Mouse (Mus musculus) testis, postnatal 10 days (tissue): ENCODE data around the gene Alox12e.

Source experiments
- DNase-seq: peaks from one replicate; pipeline ENCODE4 v3.0.0; 2021; ENCODE audit warnings: low spot score

The Alox12e gene

DNA sequence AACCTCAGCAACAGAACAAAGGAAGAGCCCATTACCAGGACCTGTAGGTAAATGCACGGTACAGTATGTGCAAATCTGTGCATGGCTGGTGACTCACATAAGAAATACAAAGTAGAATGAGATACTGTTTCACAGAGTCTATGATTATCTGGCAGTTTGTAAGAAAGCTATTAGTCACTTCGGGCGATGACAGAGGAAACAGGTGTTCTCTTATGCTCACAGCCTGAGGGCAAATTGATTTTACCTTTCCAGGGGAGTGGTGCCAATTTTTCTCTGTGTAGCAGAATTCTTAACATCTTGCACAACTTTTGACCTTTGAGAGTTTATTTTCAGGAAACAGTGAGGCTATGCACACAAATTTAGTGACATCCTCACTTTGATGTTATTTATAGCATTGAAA lies 37.7 kb downstream of the Alox12e start:
- no peak for DNase-seq

DNA sequence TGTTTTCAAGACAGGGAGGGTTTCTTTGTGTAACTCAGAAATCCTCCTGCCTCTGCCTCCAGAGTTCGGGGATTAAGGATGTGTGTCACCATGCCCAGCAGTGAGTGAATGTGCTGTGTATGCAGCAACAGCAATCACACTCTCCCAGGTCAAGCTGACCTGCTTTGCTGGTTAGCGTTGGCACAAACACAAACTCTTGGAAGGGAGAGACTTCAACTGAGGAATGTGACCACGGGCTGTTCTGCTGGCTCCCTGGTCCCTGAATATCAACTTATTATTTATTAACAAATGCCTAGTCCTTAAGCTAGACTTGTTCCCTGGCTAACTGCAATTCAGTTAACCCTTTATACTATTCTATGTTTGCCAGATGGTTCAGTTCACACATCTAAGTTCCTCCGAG lies 38.8 kb downstream of the Alox12e start:
- DNase-seq: no peak

DNA sequence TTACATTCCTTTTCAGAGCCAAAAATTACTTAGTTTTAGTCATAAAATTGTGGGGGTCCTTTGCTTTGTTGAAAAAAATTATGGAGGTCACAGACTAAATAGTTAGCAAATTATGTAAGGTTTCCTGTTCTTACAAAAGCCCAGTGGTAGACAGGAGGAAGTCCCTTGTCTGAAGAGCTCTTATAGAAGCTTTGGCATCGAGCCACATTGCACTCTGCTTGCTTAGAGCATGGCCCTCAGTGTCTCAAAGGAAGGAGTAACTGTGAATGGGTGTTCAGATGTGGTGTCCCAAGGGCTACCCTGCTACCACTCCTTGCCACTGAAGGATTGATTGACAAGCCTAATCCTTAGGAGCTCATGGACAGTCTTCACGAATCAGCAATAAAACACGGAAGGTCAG lies 42.0 kb downstream of the Alox12e start:
- DNase-seq: no peak

DNA sequence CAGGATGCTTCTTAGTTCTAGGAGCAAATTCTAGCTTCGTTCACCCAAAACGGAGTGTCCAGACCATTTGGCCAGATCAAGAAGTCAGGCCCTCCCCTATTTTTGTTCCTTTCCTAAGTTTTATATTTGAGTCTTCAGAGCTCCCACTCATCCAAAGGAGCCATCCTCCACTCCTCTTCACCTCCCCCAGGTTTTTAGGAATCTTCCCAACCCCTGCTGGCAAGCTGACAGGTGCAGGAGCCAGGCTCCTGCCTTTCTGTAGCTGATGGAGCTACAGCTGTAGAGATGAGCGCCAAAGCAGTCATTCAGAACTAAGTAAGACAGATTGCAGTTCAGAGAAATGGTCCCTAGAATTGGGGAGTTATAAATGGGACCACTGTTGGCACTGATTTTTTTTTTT lies 43.5 kb downstream of the Alox12e start:
- DNase-seq: no peak

DNA sequence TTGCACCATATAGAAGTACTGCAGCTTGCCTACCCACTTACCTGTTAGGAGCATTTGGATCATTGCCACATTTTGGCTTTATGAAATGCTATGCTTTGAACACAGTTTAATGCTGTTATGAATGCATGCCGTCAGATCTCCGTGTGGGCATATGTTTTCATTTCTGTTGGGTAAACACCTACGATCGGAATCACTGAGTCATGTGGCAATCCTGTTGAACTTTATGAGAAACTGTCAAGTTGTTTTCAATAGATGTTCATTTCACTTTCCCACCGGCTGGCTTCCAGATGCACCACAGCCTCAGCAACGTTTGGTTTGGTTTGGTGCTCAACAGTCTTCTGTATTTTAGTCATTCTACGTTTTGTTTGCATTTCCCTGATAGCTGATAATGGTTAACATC lies 50.8 kb downstream of the Alox12e start:
- DNase-seq: no peak

DNA sequence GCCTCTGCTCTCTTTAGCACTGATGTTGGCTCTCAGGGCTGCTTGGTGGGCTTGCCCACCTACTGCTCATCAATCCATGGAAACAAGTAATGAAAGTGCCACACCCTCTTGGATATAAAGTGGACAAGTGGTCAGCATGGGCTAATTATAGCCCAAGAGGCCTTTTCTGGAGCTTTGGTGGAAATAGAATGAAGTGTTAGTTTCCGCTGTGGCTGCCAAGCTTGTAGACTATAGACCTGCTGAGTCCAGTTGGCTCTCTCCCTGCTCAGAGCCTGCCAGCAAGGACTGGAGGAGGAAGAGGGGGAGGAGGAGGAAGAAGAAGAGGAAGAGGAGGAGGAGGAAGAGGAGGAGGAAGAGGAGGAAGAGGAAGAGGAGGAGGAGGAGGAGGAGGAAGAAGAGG lies 56.0 kb downstream of the Alox12e start:
- no peak for DNase-seq

DNA sequence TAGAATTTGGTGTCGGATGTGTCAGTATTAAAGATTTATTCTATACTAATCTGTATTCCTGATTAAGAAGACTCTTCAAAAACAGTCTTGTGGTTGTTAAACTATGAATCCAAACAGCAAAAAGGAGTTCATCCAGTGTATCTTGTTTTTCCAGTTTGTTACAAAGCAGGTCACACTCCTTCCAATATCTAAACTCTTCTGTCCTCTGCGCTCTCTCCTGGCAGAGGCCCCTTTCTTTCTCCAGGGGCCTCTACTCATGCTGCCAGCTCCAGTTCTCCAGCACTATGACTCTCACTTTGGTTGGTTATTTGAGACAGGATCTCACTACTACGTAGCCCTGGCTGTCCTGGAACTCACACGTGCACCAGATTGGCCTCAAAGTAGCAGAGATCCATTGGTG lies 56.6 kb downstream of the Alox12e start:
- no peak for DNase-seq
